Mouse (Mus musculus): ENCODE data around the gene Fam189b. TPM values are rescaled to one million over a fixed set of nuclear protein-coding genes. Genes with fewer than 3 reads are reported as not detected.

Gene Fam189b
- polyA plus RNA-seq, 1 experiment from 2014 or later = 23.5 TPM

- Histone ChIP-seq H3K4me2 (ENCODE audit: low read length) (peak overlapping the region; percentile 69; the same call in 1 of the 2 replicates), H3K27ac (peak overlapping the region; percentile 77; the same call in 1 of the 2 replicates), H3K9ac (ENCODE audit: low read depth, low read length) (no peak overlapping the region), H3K4me3 (replicated peaks; ENCODE audit: low read depth, low read length) (no peak overlapping the region), H3K4me1 (replicated peaks; ENCODE audit: insufficient read depth, low read length) (peaks cover 13% of the 10 kb centered on the region; the same call in 1 of the 2 replicates), H3K9me3 (replicated peaks; ENCODE audit: low read length) (no peaks in the 10 kb centered on the region), H3K27me3 (ENCODE audit: insufficient read depth, low read length) (no peaks in the 10 kb centered on the region), H3K36me3 (ENCODE audit: insufficient read depth, low read length) (no peaks in the 10 kb centered on the region)
- no peak for ATAC-seq (replicated peaks; ENCODE audit: low FRiP score, low read depth)
- DNase-seq (ENCODE audit: low spot score) = no peak
- no peak for TF ChIP-seq CTCF (IDR thresholded peaks at IDR 0.05; ENCODE audit: low read depth)
- 61% methylated on average over 6 of the region's 6 CpGs for WGBS
Measured at GRCm38 (mm10) chr3:89232614-89233013, 49.7 kb downstream of the Fam189b start.

- Histone ChIP-seq H3K4me2 (ENCODE audit: low read length) (no peak overlapping the region), H3K4me1 (replicated peaks; ENCODE audit: insufficient read depth, low read length) (peaks cover 12% of the 10 kb centered on the region; the same call in 1 of the 2 replicates), H3K4me3 (replicated peaks; ENCODE audit: low read depth, low read length) (no peak overlapping the region), H3K27ac (peak overlapping the region; percentile 77), H3K36me3 (ENCODE audit: insufficient read depth, low read length) (no peaks in the 10 kb centered on the region), H3K9ac (ENCODE audit: low read depth, low read length) (0 out of 2 replicates have a peak overlapping the region, but pooled peaks have one; percentile 31), H3K9me3 (replicated peaks; ENCODE audit: low read length) (no peaks in the 10 kb centered on the region), H3K27me3 (ENCODE audit: insufficient read depth, low read length) (no peaks in the 10 kb centered on the region)
- ATAC-seq (replicated peaks; ENCODE audit: low FRiP score, low read depth) (peak; percentile 44), DNase-seq (ENCODE audit: low spot score) (peak; percentile 11)
- WGBS = 60% methylated on average over 14 of the region's 14 CpGs
- peak; percentile 35; the same call in 1 of the 2 replicates for TF ChIP-seq CTCF (IDR thresholded peaks at IDR 0.05; ENCODE audit: low read depth)
Measured at GRCm38 (mm10) chr3:89233562-89234110, 50.7 kb downstream of the Fam189b start.

GRCm38 (mm10) chr3:89236516-89236915 lies 53.6 kb downstream of the Fam189b start:
- TF ChIP-seq CTCF (IDR thresholded peaks at IDR 0.05; ENCODE audit: low read depth) = no peak
- H3K27me3 ChIP-seq (ENCODE audit: insufficient read depth, low read length) = no peaks in the 10 kb centered on the region
- 87% methylated on average over 10 of the region's 10 CpGs for WGBS
- H3K4me1 ChIP-seq (replicated peaks; ENCODE audit: insufficient read depth, low read length) = peaks cover 10% of the 10 kb centered on the region; the same call in 1 of the 2 replicates
- H3K36me3 ChIP-seq (ENCODE audit: insufficient read depth, low read length) = no peaks in the 10 kb centered on the region
- H3K9ac ChIP-seq (ENCODE audit: low read depth, low read length) = no peak overlapping the region
- H3K4me3 ChIP-seq (replicated peaks; ENCODE audit: low read depth, low read length) = no peak overlapping the region
- no peak overlapping the region for H3K4me2 ChIP-seq (ENCODE audit: low read length)
- ATAC-seq (replicated peaks; ENCODE audit: low FRiP score, low read depth) = no peak
- H3K27ac ChIP-seq = no peak overlapping the region
- DNase-seq (ENCODE audit: low spot score) = no peak
- no peaks in the 10 kb centered on the region for H3K9me3 ChIP-seq (replicated peaks; ENCODE audit: low read length)

- DNase-seq (ENCODE audit: low spot score) (no peak), ATAC-seq (replicated peaks; ENCODE audit: low FRiP score, low read depth) (no peak)
- H3K9me3 ChIP-seq (replicated peaks; ENCODE audit: low read length) = no peaks in the 10 kb centered on the region
- no peak overlapping the region for H3K4me2 ChIP-seq (ENCODE audit: low read length)
- no peak for TF ChIP-seq CTCF (IDR thresholded peaks at IDR 0.05; ENCODE audit: low read depth)
- 90% methylated on average over 21 of the region's 21 CpGs for WGBS
- H3K4me3 ChIP-seq (replicated peaks; ENCODE audit: low read depth, low read length) = no peak overlapping the region
- no peak overlapping the region for H3K27ac ChIP-seq
- H3K36me3 ChIP-seq (ENCODE audit: insufficient read depth, low read length) = no peaks in the 10 kb centered on the region
- H3K4me1 ChIP-seq (replicated peaks; ENCODE audit: insufficient read depth, low read length) = peaks cover 10% of the 10 kb centered on the region; the same call in 1 of the 2 replicates
- no peak overlapping the region for H3K9ac ChIP-seq (ENCODE audit: low read depth, low read length)
- H3K27me3 ChIP-seq (ENCODE audit: insufficient read depth, low read length) = no peaks in the 10 kb centered on the region
Measured at GRCm38 (mm10) chr3:89237682-89238081, 54.7 kb downstream of the Fam189b start.

- Histone ChIP-seq H3K27ac (no peak overlapping the region), H3K27me3 (ENCODE audit: insufficient read depth, low read length) (no peaks in the 10 kb centered on the region), H3K9me3 (replicated peaks; ENCODE audit: low read length) (no peaks in the 10 kb centered on the region), H3K9ac (ENCODE audit: low read depth, low read length) (no peak overlapping the region), H3K36me3 (ENCODE audit: insufficient read depth, low read length) (no peaks in the 10 kb centered on the region), H3K4me2 (ENCODE audit: low read length) (peak overlapping the region; percentile 5; the same call in 1 of the 2 replicates), H3K4me3 (replicated peaks; ENCODE audit: low read depth, low read length) (no peak overlapping the region), H3K4me1 (replicated peaks; ENCODE audit: insufficient read depth, low read length) (peaks cover 7% of the 10 kb centered on the region; the same call in 1 of the 2 replicates)
- TF ChIP-seq CTCF (IDR thresholded peaks at IDR 0.05; ENCODE audit: low read depth) = no peak
- DNase-seq (ENCODE audit: low spot score) = no peak
- WGBS = 43% methylated on average over 12 of the region's 12 CpGs
- ATAC-seq (replicated peaks; ENCODE audit: low FRiP score, low read depth) = 0 out of 2 replicates have a peak, but pooled peaks have one; percentile 25
Measured at GRCm38 (mm10) chr3:89238494-89238893, 55.6 kb downstream of the Fam189b start.

MicroRNAs within 50 kb of the gene (microRNA counts, 519-probe panel; counts per million panel counts)
- 330 counts per million, percentile 68 among the panel's probes with 10 or more counts for microRNA mmu-miR-92b

Small RNA genes lying within 50 kb of the gene (microRNA-seq; reads per million reads assigned to microRNA genes)
- gene Mir92b = 103 reads per million, percentile 51 among the genes with 10 or more reads in this experiment

Other genes starting within 250 kb of the Fam189b start
- gene Ash1l, start 232.5 kb upstream of the Fam189b start, polyA plus RNA-seq (2015; fragmentation: Nextera tagmentation; extraction: Ambion mirVana) = 13.0 and 14.2 TPM in 2 replicates
- 150 and 151 TPM in 2 replicates for gene Dap3, start 232.0 kb upstream of the Fam189b start, polyA plus RNA-seq (2015; fragmentation: Nextera tagmentation; extraction: Ambion mirVana)
- gene Rusc1, start 89.8 kb upstream of the Fam189b start, polyA plus RNA-seq (2015; fragmentation: Nextera tagmentation; extraction: Ambion mirVana) = 19.8 TPM in 2 replicates
- gene Gm43738, start 82.0 kb upstream of the Fam189b start, polyA plus RNA-seq (2015; fragmentation: Nextera tagmentation; extraction: Ambion mirVana) = not detected in 2 replicates
- gene Fdps, start 81.2 kb upstream of the Fam189b start, polyA plus RNA-seq (2015; fragmentation: Nextera tagmentation; extraction: Ambion mirVana) = 138 and 150 TPM in 2 replicates
- gene Pklr, start 47.0 kb upstream of the Fam189b start, polyA plus RNA-seq (2015; fragmentation: Nextera tagmentation; extraction: Ambion mirVana) = 3.7 and 6.8 TPM in 2 replicates
- gene Hcn3, start 22.9 kb upstream of the Fam189b start, polyA plus RNA-seq (2015; fragmentation: Nextera tagmentation; extraction: Ambion mirVana) = 0.71 and 0.91 TPM in 2 replicates
- 16.9 and 18.8 TPM in 2 replicates for gene Clk2, start 18.3 kb upstream of the Fam189b start, polyA plus RNA-seq (2015; fragmentation: Nextera tagmentation; extraction: Ambion mirVana)
- gene Scamp3, start 5.7 kb upstream of the Fam189b start, polyA plus RNA-seq (2015; fragmentation: Nextera tagmentation; extraction: Ambion mirVana) = 107 and 115 TPM in 2 replicates
- gene Gba, start 19.8 kb downstream of the Fam189b start, polyA plus RNA-seq (2015; fragmentation: Nextera tagmentation; extraction: Ambion mirVana) = 53.6 and 56.0 TPM in 2 replicates
- 10.4 and 12.1 TPM in 2 replicates for gene Thbs3, start 32.0 kb downstream of the Fam189b start, polyA plus RNA-seq (2015; fragmentation: Nextera tagmentation; extraction: Ambion mirVana)
- gene Mtx1, start 43.9 kb downstream of the Fam189b start, polyA plus RNA-seq (2015; fragmentation: Nextera tagmentation; extraction: Ambion mirVana) = 200 and 218 TPM in 2 replicates
- gene Muc1, start 45.9 kb downstream of the Fam189b start, polyA plus RNA-seq (2015; fragmentation: Nextera tagmentation; extraction: Ambion mirVana) = 42.8 and 49.5 TPM in 2 replicates
- 328 and 371 TPM in 2 replicates for gene Krtcap2, start 62.8 kb downstream of the Fam189b start, polyA plus RNA-seq (2015; fragmentation: Nextera tagmentation; extraction: Ambion mirVana)
- 2.7 and 3.7 TPM in 2 replicates for gene Trim46, start 63.2 kb downstream of the Fam189b start, polyA plus RNA-seq (2015; fragmentation: Nextera tagmentation; extraction: Ambion mirVana)
- gene Dpm3, start 76.2 kb downstream of the Fam189b start, polyA plus RNA-seq (2015; fragmentation: Nextera tagmentation; extraction: Ambion mirVana) = 148 and 182 TPM in 2 replicates
- gene Slc50a1, start 87.4 kb downstream of the Fam189b start, polyA plus RNA-seq (2015; fragmentation: Nextera tagmentation; extraction: Ambion mirVana) = 75.8 and 82.2 TPM in 2 replicates
- 79.5 and 83.5 TPM in 2 replicates for gene Efna1, start 98.0 kb downstream of the Fam189b start, polyA plus RNA-seq (2015; fragmentation: Nextera tagmentation; extraction: Ambion mirVana)
- 4.2 and 6.1 TPM in 2 replicates for gene Efna3, start 139.8 kb downstream of the Fam189b start, polyA plus RNA-seq (2015; fragmentation: Nextera tagmentation; extraction: Ambion mirVana)
- gene Efna4, start 154.9 kb downstream of the Fam189b start, polyA plus RNA-seq (2015; fragmentation: Nextera tagmentation; extraction: Ambion mirVana) = 24.4 and 25.4 TPM in 2 replicates
- gene Adam15, start 166.9 kb downstream of the Fam189b start, polyA plus RNA-seq (2015; fragmentation: Nextera tagmentation; extraction: Ambion mirVana) = 85.4 and 90.7 TPM in 2 replicates
- gene Dcst2, start 178.8 kb downstream of the Fam189b start, polyA plus RNA-seq (2015; fragmentation: Nextera tagmentation; extraction: Ambion mirVana) = 0.57 and 0.62 TPM in 2 replicates
- gene Dcst1, start 182.1 kb downstream of the Fam189b start, polyA plus RNA-seq (2015; fragmentation: Nextera tagmentation; extraction: Ambion mirVana) = 6.2 TPM in 2 replicates
- 4.3 TPM in 2 replicates for gene Zbtb7b, start 211.6 kb downstream of the Fam189b start, polyA plus RNA-seq (2015; fragmentation: Nextera tagmentation; extraction: Ambion mirVana)
- 0.16 TPM in 1 of 2 replicates, not detected in the other for gene Lenep, start 219.7 kb downstream of the Fam189b start, polyA plus RNA-seq (2015; fragmentation: Nextera tagmentation; extraction: Ambion mirVana)
- gene Flad1, start 228.7 kb downstream of the Fam189b start, polyA plus RNA-seq (2015; fragmentation: Nextera tagmentation; extraction: Ambion mirVana) = 28.8 and 29.8 TPM in 2 replicates
- gene Cks1b, start 235.2 kb downstream of the Fam189b start, polyA plus RNA-seq (2015; fragmentation: Nextera tagmentation; extraction: Ambion mirVana) = 315 and 326 TPM in 2 replicates
- 72.0 and 73.2 TPM in 2 replicates for gene Shc1, start 235.3 kb downstream of the Fam189b start, polyA plus RNA-seq (2015; fragmentation: Nextera tagmentation; extraction: Ambion mirVana)
- gene Pygo2, start 247.1 kb downstream of the Fam189b start, polyA plus RNA-seq (2015; fragmentation: Nextera tagmentation; extraction: Ambion mirVana) = 29.2 and 30.3 TPM in 2 replicates

Measured in kidney, postnatal 0 days (tissue).